Mouse (Mus musculus) cerebellum, postnatal 25 days (tissue): Measurements from ENCODE around the gene Plcb3.

ENCODE experiments used
- DNase-seq, 2 experiments: peaks; one replicate each; pipeline ENCODE4 v3.0.0; 2021; ENCODE audit warnings: mixed read lengths in 2 of 2

Plcb3 gene

GRCm38 (mm10) chr19:6969665-6970381 is 6.4 kb downstream of the Plcb3 start:
- peak in 1 of 2 experiments; percentile 68 for DNase-seq

- no peak for DNase-seq
Observed at GRCm38 (mm10) chr19:6969291-6969664, 7.0 kb downstream of the Plcb3 start.

GRCm38 (mm10) chr19:6968491-6969271 is 7.6 kb downstream of the Plcb3 start:
- peak in 1 of 2 experiments; percentile 39 for DNase-seq

GRCm38 (mm10) chr19:6956461-6956860 is 19.8 kb downstream of the Plcb3 start:
- no peak for DNase-seq

GRCm38 (mm10) chr19:6955424-6955823 is 20.8 kb downstream of the Plcb3 start:
- no peak for DNase-seq

- DNase-seq, result peak; percentile 34 to 71
Observed at GRCm38 (mm10) chr19:6954046-6954445, 22.2 kb downstream of the Plcb3 start.

GRCm38 (mm10) chr19:6952712-6953037 is 23.6 kb downstream of the Plcb3 start:
- peak; percentile 34 to 51 for DNase-seq

GRCm38 (mm10) chr19:6951994-6952711 is 24.1 kb downstream of the Plcb3 start:
- peak; percentile 78 to 86 for DNase-seq

- peak; percentile 92 to 94 for DNase-seq
Observed at GRCm38 (mm10) chr19:6951381-6951968, 24.8 kb downstream of the Plcb3 start.

GRCm38 (mm10) chr19:6950613-6951153 is 25.6 kb downstream of the Plcb3 start:
- DNase-seq, result peak; percentile 72 to 75

- DNase-seq, result no peak
Observed at GRCm38 (mm10) chr19:6949951-6950350, 26.3 kb downstream of the Plcb3 start.

GRCm38 (mm10) chr19:6949532-6949931 is 26.7 kb downstream of the Plcb3 start:
- no peak for DNase-seq

- peak; percentile 87 to 91 for DNase-seq
Observed at GRCm38 (mm10) chr19:6948186-6948585, 28.1 kb downstream of the Plcb3 start.

GRCm38 (mm10) chr19:6947742-6948141 is 28.5 kb downstream of the Plcb3 start:
- no peak for DNase-seq

- DNase-seq, result no peak
Observed at GRCm38 (mm10) chr19:6943709-6944108, 32.6 kb downstream of the Plcb3 start.

GRCm38 (mm10) chr19:6942764-6943163 is 33.5 kb downstream of the Plcb3 start:
- DNase-seq, result no peak

GRCm38 (mm10) chr19:6942249-6942691 is 34.0 kb downstream of the Plcb3 start, which contains the start of gene Gpr137:
Gene Gpr137 (minus strand): TSS chr19:6942480.
- peak; percentile 92 to 95 for DNase-seq

- DNase-seq, result peak; percentile 96 to 98
Observed at GRCm38 (mm10) chr19:6941372-6942248, 34.7 kb downstream of the Plcb3 start, which contains the start of gene Bad. Gene Bad (plus strand): TSS chr19:6941861.

GRCm38 (mm10) chr19:6940396-6941351 is 35.6 kb downstream of the Plcb3 start:
- peak in 1 of 2 experiments; percentile 52 for DNase-seq
